In the genomic region with DNA sequence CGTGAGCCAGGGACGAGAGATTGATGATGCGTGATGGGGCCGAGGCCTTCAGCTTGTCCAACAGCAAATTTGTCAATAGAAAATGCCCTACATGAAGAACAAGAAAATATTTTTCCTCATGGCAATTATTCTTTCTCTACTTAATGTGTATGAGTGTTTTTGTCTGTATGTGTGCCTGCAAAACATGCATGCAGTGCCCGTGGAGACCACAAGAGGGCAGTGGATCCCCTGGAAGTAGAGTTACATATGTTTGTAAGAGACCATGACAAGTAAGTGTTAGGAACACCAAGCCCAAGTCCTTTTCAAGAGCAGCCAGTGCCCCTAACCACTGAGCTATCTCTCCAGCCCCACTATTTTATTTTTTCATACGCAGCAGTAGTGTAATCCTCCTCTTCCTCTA, we compare ENCODE assay signal across 8 mouse cellular contexts. TPM values are rescaled to one million over a fixed set of nuclear protein-coding genes. Genes with fewer than 3 reads are reported as not detected.
DNase-seq lines count a peak whose midpoint lies in the region; ATAC-seq and TF ChIP-seq lines count a peak whose summit lies in the region.
"Had no signal": no experiment of that assay in that cellular context is flagged by ENCODE, and none has a peak within 500 bp of the region (broad histone marks: within the 10 kb centered on the region; RNA-seq: fewer than 3 reads in every experiment).

No protein-coding gene starts in this region.

- H3K36me3 ChIP-seq in lung, postnatal 0 days (ENCODE audit: insufficient read depth, low read length), result 0 out of 2 replicates have a peak, but pooled peaks cover 8% of the 10 kb centered on the region

- peak; percentile 93 for TF ChIP-seq CTCF in lung, postnatal 0 days (IDR thresholded peaks at IDR 0.05)

- no peak overlapping the region for H3K4me3 ChIP-seq in lung, postnatal 0 days (ENCODE audit: low read depth, low read length)
- H3K4me3 ChIP-seq: limb, embryonic 15.5 days had no signal

- H3K9me3 ChIP-seq in lung, postnatal 0 days (ENCODE audit: low read length), result no peaks in the 10 kb centered on the region
- H3K9me3 ChIP-seq: limb, embryonic 15.5 days had no signal

- no peak for TF ChIP-seq EP300 in lung, postnatal 0 days (IDR thresholded peaks at IDR 0.05)

- WGBS in lung, postnatal 0 days, result 78% methylated on average over 6 of the region's 6 CpGs

- no peak overlapping the region for H3K4me2 ChIP-seq in lung, postnatal 0 days (replicated peaks; ENCODE audit: low read depth, low read length)
- H3K4me2 ChIP-seq: limb, embryonic 15.5 days had no signal

- no peaks in the 10 kb centered on the region for H3K4me1 ChIP-seq in lung, postnatal 0 days (ENCODE audit: insufficient read depth, low read depth, low read length)
- H3K4me1 ChIP-seq: limb, embryonic 15.5 days had no signal

- peak; percentile 42; the same call in 1 of the 2 replicates for ATAC-seq in lung, postnatal 0 days

- no peak overlapping the region for H3K27ac ChIP-seq in lung, postnatal 0 days (ENCODE audit: low read length)
- H3K27ac ChIP-seq: limb, embryonic 15.5 days had no signal

- no peaks in the 10 kb centered on the region for H3K27me3 ChIP-seq in lung, postnatal 0 days (replicated peaks; ENCODE audit: insufficient read depth, low read length)
- H3K27me3 ChIP-seq: limb, embryonic 15.5 days had no signal

- H3K9ac ChIP-seq in lung, postnatal 0 days (replicated peaks; ENCODE audit: low read depth), result no peak overlapping the region
- H3K9ac ChIP-seq: limb, embryonic 15.5 days had no signal

- DNase-seq in 3134 (ENCODE audit: extremely low read depth, insufficient read length, low spot score) (peak; percentile 36), A20 (ENCODE audit: low read depth, low spot score) (peak; percentile 68)
- DNase-seq in adrenal gland, postnatal 14 days, result peak; percentile 79
- DNase-seq in fibroblast of lung, adult 2 months (ENCODE audit: low read depth), result peak; percentile 46
- DNase-seq in kidney, postnatal 36 days, result peak; percentile 79 to 87
- peak; percentile 82 for DNase-seq in lung, postnatal 0 days (ENCODE audit: low spot score)
- DNase-seq in spleen, adult 18-20 months, result peak; percentile 41 to 68

RNA-seq across cellular contexts. Expression of a gene that starts 13.9 kb away (rescaled TPM):
- 26.1 and 31.7 TPM in 2 replicates for total RNA-seq in adrenal gland, postnatal 14 days (2021)
- 14.1 and 17.4 TPM in 2 replicates for polyA plus RNA-seq in lung, postnatal 0 days (2015; fragmentation: Nextera tagmentation; extraction: Ambion mirVana)

RNA-seq across cellular contexts. Expression of a gene that starts 28.9 kb away (rescaled TPM):
- 5.9 TPM in 2 replicates for total RNA-seq in adrenal gland, postnatal 14 days (2021)
- 15.0 and 22.5 TPM in 2 replicates for polyA plus RNA-seq in lung, postnatal 0 days (2015; fragmentation: Nextera tagmentation; extraction: Ambion mirVana)

RNA-seq across cellular contexts. Expression of a gene that starts 34.0 kb away (rescaled TPM):
- total RNA-seq in adrenal gland, postnatal 14 days (2021), result 0.15 and 0.38 TPM in 2 replicates
- polyA plus RNA-seq in lung, postnatal 0 days (2015; fragmentation: Nextera tagmentation; extraction: Ambion mirVana), result 0.54 and 0.57 TPM in 2 replicates
- polyA plus RNA-seq: limb, embryonic 15.5 days had no signal
